Mouse (Mus musculus): ENCODE results near the gene Dedd. TPM values are rescaled to one million over a fixed set of nuclear protein-coding genes. Genes with fewer than 3 reads are reported as not detected.
A peak's percentile ranks its signal among the peaks of the same experiment; 100 is the strongest.

The Dedd gene
- polyA plus RNA-seq, 1 experiment from 2014 or later, result 44.5 TPM

DNA sequence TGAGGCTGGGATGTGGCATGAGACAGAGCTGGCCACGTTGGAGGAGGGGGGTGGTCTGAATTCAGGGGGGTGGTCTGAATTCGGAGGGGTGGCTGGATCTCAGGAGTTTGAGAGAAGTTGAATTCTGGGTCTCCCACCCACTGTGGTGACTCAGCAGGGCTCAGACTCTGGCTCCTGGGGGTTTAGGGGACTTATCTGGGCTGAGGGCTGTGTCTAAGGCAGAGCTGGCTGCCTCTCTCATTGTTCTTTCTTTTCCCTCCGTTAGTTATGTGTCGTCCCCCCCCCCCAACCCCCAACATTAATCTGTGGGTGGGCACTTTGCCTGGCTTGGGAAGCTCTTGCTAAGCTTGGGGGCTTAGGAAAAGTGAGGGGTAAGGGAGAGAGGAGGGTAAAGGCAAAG is 45.0 kb downstream of the Dedd start:
- no peak for ATAC-seq
- 10% methylated on average over 4 of the region's 4 CpGs for WGBS

DNA sequence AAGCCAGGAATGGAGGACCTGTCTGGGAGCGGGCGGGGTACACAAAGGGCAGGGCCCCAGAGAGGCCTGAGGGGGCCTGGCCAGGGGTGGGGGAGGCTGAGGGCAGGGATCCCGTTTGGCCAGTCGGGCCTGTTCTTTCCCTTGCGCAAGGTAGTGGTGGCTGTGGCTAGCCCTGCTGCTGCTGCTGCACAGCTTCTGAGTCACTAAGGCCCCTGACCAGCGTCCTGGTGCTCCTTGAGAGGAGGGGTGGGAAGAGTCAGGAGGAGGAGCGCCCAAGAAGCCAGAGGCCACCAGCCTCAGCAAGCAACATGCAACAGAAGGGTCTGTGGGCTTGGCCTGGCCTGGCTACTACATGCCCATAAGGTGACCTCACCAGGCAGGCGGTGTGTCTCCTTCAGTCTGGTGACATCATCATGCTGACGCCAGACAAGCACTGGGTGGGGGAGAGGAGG is 46.7 kb downstream of the Dedd start:
- Histone ChIP-seq H3K9ac (no peak overlapping the region), H3K27ac (no peak overlapping the region), H3K4me1 (replicated peaks) (peaks cover 28% of the 10 kb centered on the region), H3K4me3 (replicated peaks) (no peak overlapping the region), H3K36me3 (no peaks in the 10 kb centered on the region), H3K9me3 (no peaks in the 10 kb centered on the region), H3K4me2 (replicated peaks) (peak overlapping the region; percentile 30), H3K27me3 (replicated peaks) (0 out of 2 replicates have a peak, but pooled peaks cover 3% of the 10 kb centered on the region)
- 32% methylated on average over 9 of the region's 9 CpGs for WGBS
- peak; percentile 87 for ATAC-seq

More for the DNA sequence above, 45.0 kb downstream of the Dedd start:
- H3K27me3 ChIP-seq (replicated peaks), result no peaks in the 10 kb centered on the region; the same call in 1 of the 2 replicates
- H3K36me3 ChIP-seq, result no peaks in the 10 kb centered on the region
- H3K9ac ChIP-seq, result no peak overlapping the region
- no peaks in the 10 kb centered on the region for H3K9me3 ChIP-seq
- no peak overlapping the region for H3K27ac ChIP-seq
- H3K4me2 ChIP-seq (replicated peaks), result peak overlapping the region; percentile 9; the same call in 1 of the 2 replicates
- H3K4me1 ChIP-seq (replicated peaks), result peaks cover 22% of the 10 kb centered on the region
- no peak overlapping the region for H3K4me3 ChIP-seq (replicated peaks)

- Histone ChIP-seq H3K27ac (no peak overlapping the region), H3K36me3 (no peaks in the 10 kb centered on the region)
Measured at GRCm38 (mm10) chr1:171378298-171378697, 49.4 kb downstream of the Dedd start.

GRCm38 (mm10) chr1:171379935-171380599 is 51.1 kb downstream of the Dedd start:
- no peak overlapping the region; the same call in 1 of the 2 replicates for H3K9ac ChIP-seq
- H3K27ac ChIP-seq, result no peak overlapping the region
- H3K27me3 ChIP-seq (replicated peaks), result 0 out of 2 replicates have a peak, but pooled peaks cover 3% of the 10 kb centered on the region
- no peaks in the 10 kb centered on the region for H3K9me3 ChIP-seq
- H3K4me3 ChIP-seq (replicated peaks), result peak overlapping the region; percentile 23
- peak overlapping the region; percentile 61 for H3K4me2 ChIP-seq (replicated peaks)
- peaks cover 22% of the 10 kb centered on the region for H3K4me1 ChIP-seq (replicated peaks)
- peak; percentile 39 for ATAC-seq
- 7% methylated on average over 31 of the region's 31 CpGs for WGBS
- no peaks in the 10 kb centered on the region for H3K36me3 ChIP-seq

More at GRCm38 (mm10) chr1:171378298-171378697, 49.4 kb downstream of the Dedd start:
- ATAC-seq, result no peak
- H3K9ac ChIP-seq, result no peak overlapping the region
- no peak overlapping the region for H3K4me3 ChIP-seq (replicated peaks)
- no peaks in the 10 kb centered on the region for H3K9me3 ChIP-seq
- no peak overlapping the region for H3K4me2 ChIP-seq (replicated peaks)
- H3K4me1 ChIP-seq (replicated peaks), result peaks cover 24% of the 10 kb centered on the region
- H3K27me3 ChIP-seq (replicated peaks), result 0 out of 2 replicates have a peak, but pooled peaks cover 3% of the 10 kb centered on the region
- WGBS, result 79% methylated on average over 6 of the region's 6 CpGs

GRCm38 (mm10) chr1:171382096-171382620 is 53.2 kb downstream of the Dedd start:
- Histone ChIP-seq H3K4me3 (replicated peaks) (no peak overlapping the region), H3K27ac (no peak overlapping the region), H3K4me2 (replicated peaks) (no peak overlapping the region), H3K4me1 (replicated peaks) (peaks cover 12% of the 10 kb centered on the region; the same call in 1 of the 2 replicates), H3K27me3 (replicated peaks) (0 out of 2 replicates have a peak, but pooled peaks cover 3% of the 10 kb centered on the region), H3K9me3 (no peaks in the 10 kb centered on the region), H3K9ac (no peak overlapping the region), H3K36me3 (no peaks in the 10 kb centered on the region)
- no peak for ATAC-seq
- 86% methylated on average over 11 of the region's 11 CpGs for WGBS

GRCm38 (mm10) chr1:171384361-171384760 is 55.4 kb downstream of the Dedd start:
- 65% methylated on average over 9 of the region's 9 CpGs for WGBS
- no peak for ATAC-seq
- Histone ChIP-seq H3K9me3 (no peaks in the 10 kb centered on the region), H3K9ac (no peak overlapping the region), H3K4me2 (replicated peaks) (no peak overlapping the region), H3K36me3 (no peaks in the 10 kb centered on the region), H3K4me3 (replicated peaks) (no peak overlapping the region), H3K4me1 (replicated peaks) (peaks cover 10% of the 10 kb centered on the region; the same call in 1 of the 2 replicates), H3K27ac (no peak overlapping the region), H3K27me3 (replicated peaks) (0 out of 2 replicates have a peak, but pooled peaks cover 3% of the 10 kb centered on the region)

GRCm38 (mm10) chr1:171385171-171385570 is 56.2 kb downstream of the Dedd start:
- Histone ChIP-seq H3K4me3 (replicated peaks) (no peak overlapping the region), H3K36me3 (no peaks in the 10 kb centered on the region), H3K4me2 (replicated peaks) (no peak overlapping the region), H3K27ac (no peak overlapping the region), H3K9ac (no peak overlapping the region), H3K9me3 (no peaks in the 10 kb centered on the region), H3K4me1 (replicated peaks) (peaks cover 3% of the 10 kb centered on the region; the same call in 1 of the 2 replicates), H3K27me3 (replicated peaks) (0 out of 2 replicates have a peak, but pooled peaks cover 1% of the 10 kb centered on the region)
- ATAC-seq, result no peak
- WGBS, result 52% methylated on average over 9 of the region's 9 CpGs

DNA sequence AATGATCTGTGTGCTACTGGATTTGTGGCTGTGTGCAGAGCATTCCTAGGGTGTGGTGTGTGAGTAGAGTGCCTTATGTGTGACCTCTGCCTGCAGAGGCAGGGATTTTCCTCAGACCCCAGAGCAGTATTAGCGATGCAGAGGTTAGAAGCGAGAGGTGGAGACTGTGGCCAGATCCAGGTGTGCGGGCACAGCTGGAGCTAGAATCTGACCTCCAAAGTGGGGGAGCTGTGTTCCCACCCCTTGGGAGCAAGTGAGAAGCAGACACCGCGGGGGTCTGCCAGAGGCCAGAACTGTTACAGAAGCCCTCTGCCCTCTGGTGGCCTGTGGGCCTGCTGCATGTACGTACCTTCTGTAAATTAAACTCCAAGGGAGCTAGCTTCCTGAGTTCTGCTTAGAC is 58.2 kb downstream of the Dedd start:
- H3K36me3 ChIP-seq, result no peaks in the 10 kb centered on the region
- no peaks in the 10 kb centered on the region for H3K4me1 ChIP-seq (replicated peaks)
- no peak overlapping the region for H3K9ac ChIP-seq
- no peaks in the 10 kb centered on the region for H3K9me3 ChIP-seq
- H3K27ac ChIP-seq, result no peak overlapping the region
- no peak for ATAC-seq
- no peaks in the 10 kb centered on the region for H3K27me3 ChIP-seq (replicated peaks)
- no peak overlapping the region for H3K4me2 ChIP-seq (replicated peaks)
- 26% methylated on average over 6 of the region's 6 CpGs for WGBS
- no peak overlapping the region for H3K4me3 ChIP-seq (replicated peaks)

GRCm38 (mm10) chr1:171388376-171389102 is 59.6 kb downstream of the Dedd start, which contains the start of gene Arhgap30:
Gene Arhgap30, plus strand, starts transcription at chr1:171388954.
- H3K4me2 ChIP-seq (replicated peaks), result no peak within 1 kb of the TSS
- ATAC-seq, result 0 out of 2 replicates have a peak, but pooled peaks have one; percentile 6
- no peaks in the 10 kb centered on the region for H3K4me1 ChIP-seq (replicated peaks)
- H3K4me3 ChIP-seq (replicated peaks), result no peak within 1 kb of the TSS
- 81% methylated on average over 15 of the region's 15 CpGs for whole genome bisulfite sequencing
- no peaks in the 10 kb centered on the region for H3K9me3 ChIP-seq
- H3K9ac ChIP-seq, result no peak within 1 kb of the TSS
- no peaks in the 10 kb centered on the region for H3K36me3 ChIP-seq
- H3K27me3 ChIP-seq (replicated peaks), result no peaks in the 10 kb centered on the region
- 0 out of 2 replicates have a peak within 1 kb of the TSS, but pooled peaks have one; percentile 27 for H3K27ac ChIP-seq

DNA sequence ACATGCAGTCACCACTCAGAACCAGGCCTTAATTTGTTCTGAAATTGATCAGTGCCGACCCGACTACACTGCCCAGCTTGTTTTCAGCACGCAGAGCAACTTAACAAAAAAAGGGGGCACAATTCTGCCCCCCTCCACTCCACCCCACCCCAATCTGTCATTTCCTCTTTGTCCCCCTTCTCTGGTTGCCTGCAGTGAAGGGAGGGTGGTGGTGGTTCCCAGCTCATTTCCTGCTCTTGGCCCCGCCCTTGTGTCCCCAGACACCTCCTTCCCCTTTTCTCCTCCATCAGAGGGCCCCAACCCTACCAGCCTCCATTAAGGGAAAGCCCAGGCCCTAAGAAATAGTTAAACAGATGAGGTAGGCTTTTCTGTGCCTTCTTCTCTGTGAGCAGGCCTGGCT is 61.2 kb downstream of the Dedd start:
- peak; percentile 55; the same call in 1 of the 2 replicates for ATAC-seq
- no peaks in the 10 kb centered on the region for H3K4me1 ChIP-seq (replicated peaks)
- no peak overlapping the region for H3K4me3 ChIP-seq (replicated peaks)
- 0 out of 2 replicates have a peak overlapping the region, but pooled peaks have one; percentile 27 for H3K27ac ChIP-seq
- no peaks in the 10 kb centered on the region for H3K36me3 ChIP-seq
- no peak overlapping the region for H3K9ac ChIP-seq
- no peaks in the 10 kb centered on the region for H3K9me3 ChIP-seq
- H3K27me3 ChIP-seq (replicated peaks), result no peaks in the 10 kb centered on the region
- WGBS, result 68% methylated on average over 4 of the region's 4 CpGs
- no peak overlapping the region for H3K4me2 ChIP-seq (replicated peaks)
